Mouse (Mus musculus): ENCODE measurements at regions not wholly inside any gene's neighbourhood (a gene's known extent, or its start where the extent isn't known, plus 50 kb on each side); places are given as distances from the start of the nearest gene placed in this dataset.

DNA sequence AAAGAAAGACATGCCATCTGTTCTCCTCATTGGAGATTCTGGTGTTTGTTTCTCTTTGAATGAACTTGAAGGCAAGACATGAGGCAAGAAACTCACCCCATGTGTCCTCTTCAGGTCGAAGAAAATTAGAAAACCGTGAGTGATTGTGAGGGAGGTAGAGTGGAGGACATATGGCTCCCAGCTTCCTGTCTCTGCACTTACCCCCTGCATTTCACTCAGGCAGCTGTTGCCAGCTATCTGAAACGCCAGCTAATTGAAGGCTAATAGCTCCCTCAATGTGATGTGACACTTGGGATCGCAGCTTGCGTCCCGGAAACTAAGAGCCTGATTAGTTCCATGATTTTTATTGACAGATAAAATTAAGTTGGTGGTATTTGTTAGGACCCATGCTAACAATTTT lies 289.4 kb upstream of the Sphkap start:
- WGBS, result 40% methylated on average over 6 of the region's 6 CpGs
- no peak for DNase-seq
- Histone ChIP-seq H3K4me2 (no peak overlapping the region), H3K27me3 (ENCODE audit: insufficient read depth, low read length) (no peaks in the 10 kb centered on the region), H3K9me3 (ENCODE audit: low read depth, low read length) (no peaks in the 10 kb centered on the region), H3K4me3 (ENCODE audit: low read depth, low read length) (no peak overlapping the region), H3K27ac (ENCODE audit: low read depth) (no peak overlapping the region), H3K4me1 (ENCODE audit: insufficient read depth) (no peaks in the 10 kb centered on the region), H3K36me3 (ENCODE audit: insufficient read depth) (no peaks in the 10 kb centered on the region), H3K9ac (no peak overlapping the region)
- ATAC-seq (ENCODE audit: insufficient read depth), result no peak
- TF ChIP-seq CTCF (IDR thresholded peaks at IDR 0.05; ENCODE audit: low read depth), result no peak

DNA sequence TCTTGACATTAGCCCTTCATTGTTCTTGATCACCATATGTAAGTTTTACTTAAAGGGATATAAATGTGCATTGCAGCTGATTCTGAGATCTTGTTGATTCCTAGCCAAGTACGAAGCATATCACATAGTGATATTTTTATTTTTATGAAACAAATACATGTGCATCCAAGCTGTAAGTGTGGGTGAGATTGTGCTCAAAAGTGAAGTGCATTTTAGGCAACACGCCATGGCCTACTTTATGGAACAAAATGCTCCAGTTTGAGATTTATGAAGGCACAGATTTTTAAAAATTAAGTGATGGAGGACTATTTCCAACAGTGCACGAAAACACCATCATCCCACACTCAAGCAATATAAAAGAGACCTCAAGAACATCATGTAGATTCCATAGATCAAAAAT lies 277.2 kb upstream of the Sphkap start:
- no peaks in the 10 kb centered on the region for H3K4me1 ChIP-seq (ENCODE audit: insufficient read depth)
- no peak for ATAC-seq (ENCODE audit: insufficient read depth)
- H3K27ac ChIP-seq (ENCODE audit: low read depth), result no peak overlapping the region
- H3K27me3 ChIP-seq (ENCODE audit: insufficient read depth, low read length), result no peaks in the 10 kb centered on the region
- no peak overlapping the region for H3K4me2 ChIP-seq
- no peaks in the 10 kb centered on the region for H3K9me3 ChIP-seq (ENCODE audit: low read depth, low read length)
- no peak for TF ChIP-seq CTCF (IDR thresholded peaks at IDR 0.05; ENCODE audit: low read depth)
- 58% methylated on average over 3 of the region's 3 CpGs for WGBS
- H3K4me3 ChIP-seq (ENCODE audit: low read depth, low read length), result no peak overlapping the region
- no peaks in the 10 kb centered on the region for H3K36me3 ChIP-seq (ENCODE audit: insufficient read depth)
- H3K9ac ChIP-seq, result no peak overlapping the region
- DNase-seq, result no peak

DNA sequence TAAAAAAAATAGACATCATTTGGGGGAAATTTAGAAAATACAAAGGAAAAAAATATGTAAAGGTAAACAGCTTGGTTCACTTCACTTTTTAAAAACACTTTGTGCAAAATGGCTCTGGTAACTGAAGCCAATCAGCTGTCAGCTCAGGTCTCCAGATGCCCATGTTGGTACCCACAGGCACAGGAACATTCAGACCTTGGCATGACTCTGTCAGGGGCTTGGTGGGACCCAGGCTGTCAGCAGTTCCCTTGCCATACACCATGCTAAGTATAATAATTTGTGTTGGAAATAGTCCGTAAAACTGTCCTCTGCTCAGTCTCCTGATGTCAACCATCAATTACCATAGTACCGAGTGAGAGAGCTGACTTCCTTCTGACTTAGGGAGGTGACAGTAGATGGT lies 257.3 kb upstream of the Sphkap start:
- no peak overlapping the region for H3K4me2 ChIP-seq
- H3K27ac ChIP-seq (ENCODE audit: low read depth), result no peak overlapping the region
- no peak overlapping the region for H3K9ac ChIP-seq
- H3K9me3 ChIP-seq (ENCODE audit: low read depth, low read length), result no peaks in the 10 kb centered on the region
- H3K4me3 ChIP-seq (ENCODE audit: low read depth, low read length), result no peak overlapping the region
- DNase-seq (no peak), ATAC-seq (ENCODE audit: insufficient read depth) (no peak)
- no peak for TF ChIP-seq CTCF (IDR thresholded peaks at IDR 0.05; ENCODE audit: low read depth)
- no peaks in the 10 kb centered on the region for H3K36me3 ChIP-seq (ENCODE audit: insufficient read depth)
- H3K27me3 ChIP-seq (ENCODE audit: insufficient read depth, low read length), result no peaks in the 10 kb centered on the region
- H3K4me1 ChIP-seq (ENCODE audit: insufficient read depth), result no peaks in the 10 kb centered on the region
- WGBS, result 52% methylated on average over 2 of the region's 2 CpGs

DNA sequence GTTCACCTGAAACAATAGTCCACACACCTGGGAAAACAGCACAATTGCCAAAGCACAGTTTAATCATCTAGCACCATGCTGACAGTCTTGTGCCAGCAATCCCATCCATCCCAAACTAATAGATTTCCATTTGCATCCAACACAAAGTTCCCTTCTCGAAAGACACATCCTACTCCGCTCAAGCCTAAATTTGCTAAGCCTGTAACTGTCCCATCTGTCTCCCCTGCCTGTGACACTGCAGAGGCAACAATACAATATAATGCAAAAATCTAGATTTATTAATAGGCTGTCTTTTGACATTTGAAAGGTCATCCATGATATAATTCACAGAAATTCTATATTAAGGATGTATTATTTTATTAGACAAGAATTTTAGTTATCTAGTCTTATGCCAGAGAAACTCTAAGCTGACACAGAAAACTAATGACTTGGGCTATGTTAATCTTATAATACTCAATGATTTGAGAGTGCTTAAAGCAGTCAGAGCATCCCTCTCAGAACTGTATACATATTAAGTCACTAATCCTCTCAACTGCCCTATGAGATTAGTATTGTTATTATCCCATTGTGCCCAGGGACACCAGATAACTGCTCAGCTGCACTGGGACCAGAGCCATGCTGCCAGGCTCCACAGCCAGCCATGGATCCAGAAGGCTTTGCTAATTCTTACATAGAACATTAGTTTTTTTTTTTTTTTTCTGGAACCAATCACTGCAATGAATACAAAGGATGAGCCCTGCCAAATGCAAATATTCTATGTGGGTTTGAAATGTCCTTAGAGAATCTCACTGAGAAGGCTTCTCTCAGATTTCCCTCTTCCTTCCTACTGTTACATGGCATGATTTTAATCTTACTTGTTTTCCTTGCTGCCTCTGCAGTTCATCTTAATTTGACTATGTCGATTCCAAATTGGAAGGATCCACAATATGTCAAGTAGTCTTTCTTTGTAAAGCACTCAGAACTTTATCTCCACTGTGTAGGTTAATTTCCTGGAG lies 254.1 kb upstream of the Sphkap start:
- DNase-seq, result no peak
- no peak for TF ChIP-seq CTCF (IDR thresholded peaks at IDR 0.05; ENCODE audit: low read depth)
- 86% methylated on average over 3 of the region's 3 CpGs for WGBS

DNA sequence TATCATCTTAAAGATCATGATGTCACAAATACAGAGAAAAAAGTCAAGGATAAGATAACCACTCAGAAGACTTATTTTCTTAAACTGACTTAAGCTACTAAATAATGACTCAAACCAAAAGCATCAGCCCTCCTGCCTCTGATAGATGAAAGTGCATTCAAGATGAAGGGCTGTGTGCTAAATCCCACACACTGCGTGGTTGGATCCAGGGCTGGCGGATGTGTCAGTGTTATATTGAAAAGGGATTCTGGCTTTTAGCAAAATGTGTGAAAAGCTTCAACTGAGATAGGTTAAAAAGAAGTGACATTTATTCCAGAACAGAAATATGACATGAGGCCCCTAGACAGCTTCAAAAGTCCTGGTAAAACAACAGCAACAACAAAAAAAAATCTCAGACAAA lies 245.7 kb upstream of the Sphkap start:
- H3K9ac ChIP-seq, result no peak overlapping the region
- H3K9me3 ChIP-seq (ENCODE audit: low read depth, low read length), result no peaks in the 10 kb centered on the region
- H3K27ac ChIP-seq (ENCODE audit: low read depth), result no peak overlapping the region
- no peaks in the 10 kb centered on the region for H3K36me3 ChIP-seq (ENCODE audit: insufficient read depth)
- WGBS, result 70% methylated on average over 2 of the region's 2 CpGs
- no peaks in the 10 kb centered on the region for H3K27me3 ChIP-seq (ENCODE audit: insufficient read depth, low read length)
- H3K4me2 ChIP-seq, result no peak overlapping the region
- no peak overlapping the region for H3K4me3 ChIP-seq (ENCODE audit: low read depth, low read length)
- no peak for DNase-seq
- no peaks in the 10 kb centered on the region for H3K4me1 ChIP-seq (ENCODE audit: insufficient read depth)
- ATAC-seq (ENCODE audit: insufficient read depth), result no peak
- no peak for TF ChIP-seq CTCF (IDR thresholded peaks at IDR 0.05; ENCODE audit: low read depth)

More for the DNA sequence above, 254.1 kb upstream of the Sphkap start:
- Histone ChIP-seq H3K9ac (no peak overlapping the region), H3K27ac (ENCODE audit: low read depth) (no peak overlapping the region), H3K27me3 (ENCODE audit: insufficient read depth, low read length) (no peaks in the 10 kb centered on the region), H3K4me3 (ENCODE audit: low read depth, low read length) (no peak overlapping the region), H3K4me2 (no peak overlapping the region), H3K9me3 (ENCODE audit: low read depth, low read length) (no peaks in the 10 kb centered on the region), H3K4me1 (ENCODE audit: insufficient read depth) (no peaks in the 10 kb centered on the region), H3K36me3 (ENCODE audit: insufficient read depth) (no peaks in the 10 kb centered on the region)
- ATAC-seq (ENCODE audit: insufficient read depth), result no peak

DNA sequence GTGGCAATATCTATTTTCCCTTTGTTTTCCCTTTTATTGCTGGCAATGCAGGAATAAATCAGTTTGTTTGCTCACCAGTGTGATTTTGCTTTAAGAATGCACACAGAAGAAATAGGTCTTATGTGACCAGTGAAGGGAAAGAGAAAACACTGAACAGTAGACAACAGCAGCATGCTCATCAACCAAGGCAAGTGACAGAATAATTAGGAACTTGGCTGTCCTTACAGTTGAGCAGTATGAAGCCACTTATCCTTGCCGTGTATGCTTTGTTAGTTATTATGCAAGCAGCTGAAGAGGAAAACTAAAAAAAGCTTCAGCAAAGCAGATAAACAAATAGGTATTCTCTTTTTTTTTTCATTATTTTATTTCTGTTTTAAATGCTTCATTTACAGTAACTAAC lies 237.6 kb upstream of the Sphkap start:
- H3K27ac ChIP-seq (ENCODE audit: low read depth), result no peak overlapping the region
- no peaks in the 10 kb centered on the region for H3K27me3 ChIP-seq (ENCODE audit: insufficient read depth, low read length)
- TF ChIP-seq CTCF (IDR thresholded peaks at IDR 0.05; ENCODE audit: low read depth), result no peak
- ATAC-seq (ENCODE audit: insufficient read depth), result no peak
- DNase-seq, result no peak
- H3K9ac ChIP-seq, result no peak overlapping the region
- no peaks in the 10 kb centered on the region for H3K9me3 ChIP-seq (ENCODE audit: low read depth, low read length)
- H3K36me3 ChIP-seq (ENCODE audit: insufficient read depth), result no peaks in the 10 kb centered on the region
- no peak overlapping the region for H3K4me2 ChIP-seq
- WGBS, result 74% methylated on average over 1 of the region's 1 CpGs
- H3K4me3 ChIP-seq (ENCODE audit: low read depth, low read length), result no peak overlapping the region
- H3K4me1 ChIP-seq (ENCODE audit: insufficient read depth), result no peaks in the 10 kb centered on the region

DNA sequence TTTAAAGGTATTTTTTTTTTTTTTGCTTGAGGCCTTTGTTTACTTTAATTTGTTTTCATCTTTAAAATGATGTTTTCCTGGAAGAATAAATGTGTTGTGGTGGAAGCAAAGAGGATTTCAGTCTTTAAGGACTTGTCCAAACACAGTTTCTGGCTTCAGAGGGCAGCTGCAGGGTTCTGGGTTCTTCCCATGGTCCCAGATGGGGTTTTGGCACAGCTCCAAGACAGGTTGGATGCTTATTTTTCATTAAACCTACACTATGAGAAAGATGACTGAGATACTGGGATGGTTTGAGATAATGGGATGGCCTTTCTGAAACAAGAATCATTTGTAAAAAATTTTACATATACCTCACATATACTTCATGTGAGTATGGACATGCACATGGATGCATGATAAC lies 234.7 kb upstream of the Sphkap start:
- Histone ChIP-seq H3K27ac (ENCODE audit: low read depth) (no peak overlapping the region), H3K9me3 (ENCODE audit: low read depth, low read length) (no peaks in the 10 kb centered on the region), H3K4me2 (no peak overlapping the region), H3K4me3 (ENCODE audit: low read depth, low read length) (no peak overlapping the region), H3K4me1 (ENCODE audit: insufficient read depth) (no peaks in the 10 kb centered on the region), H3K9ac (no peak overlapping the region), H3K36me3 (ENCODE audit: insufficient read depth) (no peaks in the 10 kb centered on the region), H3K27me3 (ENCODE audit: insufficient read depth, low read length) (no peaks in the 10 kb centered on the region)
- no peak for ATAC-seq (ENCODE audit: insufficient read depth)
- DNase-seq, result no peak
- no peak for TF ChIP-seq CTCF (IDR thresholded peaks at IDR 0.05; ENCODE audit: low read depth)

Measured in lung, embryonic 14.5 days (tissue).